Mouse (Mus musculus) gastrocnemius, postnatal 14 days (tissue): ENCODE results near the gene Gpr160. TPM values are rescaled to one million over a fixed set of nuclear protein-coding genes. Genes with fewer than 3 reads are reported as not detected.

Experiments
- DNase-seq: peaks from one replicate; pipeline ENCODE4 v3.0.0; 2021; ENCODE audit warnings: mixed read lengths
- intact Hi-C: fragments of 180-260 bp; cut with DNase I; formaldehyde crosslinking; loops from one replicate; pipeline ENCODE4 v1.15.1; 2025; ENCODE audit warnings: low total_unique reads
- total RNA-seq, 2 experiments: library from RNA; stranded (reverse); gene quantifications; 2 replicates each; pipeline ENCODE4 v1.2.3; 2021

Gpr160 gene
- total RNA-seq, 2 experiments from 2014 or later = 0.51 to 0.53 TPM

GRCm38 (mm10) chr3:30889014-30889413, 33.3 kb downstream of the Gpr160 start:
- no peak for DNase-seq
- intact Hi-C loops = no loop called here

- DNase-seq = no peak
- intact Hi-C loops = no loop called here
Measured at GRCm38 (mm10) chr3:30896721-30897120, 41.0 kb downstream of the Gpr160 start.

GRCm38 (mm10) chr3:30899407-30899806, 43.7 kb downstream of the Gpr160 start:
- intact Hi-C loops = no loop called here

GRCm38 (mm10) chr3:30904658-30905057, 48.9 kb downstream of the Gpr160 start:
- intact Hi-C loops = no loop called here

More at GRCm38 (mm10) chr3:30899407-30899806, 43.7 kb downstream of the Gpr160 start:
- DNase-seq = no peak

GRCm38 (mm10) chr3:30917160-30917559, 61.4 kb downstream of the Gpr160 start:
- DNase-seq = no peak
- intact Hi-C loops = no loop called here

More at GRCm38 (mm10) chr3:30904658-30905057, 48.9 kb downstream of the Gpr160 start:
- no peak for DNase-seq

- DNase-seq = no peak
- intact Hi-C loops = no loop called here
Measured at GRCm38 (mm10) chr3:30927664-30928063, 71.9 kb downstream of the Gpr160 start.

- DNase-seq = no peak
- intact Hi-C loops = no loop called here
Measured at GRCm38 (mm10) chr3:30929828-30930227, 74.1 kb downstream of the Gpr160 start.

- DNase-seq = no peak
- intact Hi-C loops = no loop called here
Measured at GRCm38 (mm10) chr3:30934384-30934783, 78.6 kb downstream of the Gpr160 start.

Other genes starting within 250 kb of the Gpr160 start
- gene Lrriq4, start 211.4 kb upstream of the Gpr160 start, total RNA-seq = not detected
- gene Lrrc34, start 208.1 kb upstream of the Gpr160 start, total RNA-seq = not detected
- not detected for gene Lrrc31, start 156.1 kb upstream of the Gpr160 start, total RNA-seq
- under 1 TPM in 1 of 2 experiments, not detected in 1; 0.06 TPM for gene Samd7, start 109.7 kb upstream of the Gpr160 start, total RNA-seq
- gene Sec62, start 63.1 kb upstream of the Gpr160 start, total RNA-seq = 10 to 100 TPM; 37.8 to 38.5 TPM
- 10 to 100 TPM; 10.5 to 11.8 TPM for gene Phc3, start 113.5 kb downstream of the Gpr160 start, total RNA-seq
- gene Prkci, start 139.8 kb downstream of the Gpr160 start, total RNA-seq = 1 to 10 TPM; 5.9 to 6.7 TPM
- 10 to 100 TPM; 12.7 TPM for gene Skil, start 239.1 kb downstream of the Gpr160 start, total RNA-seq